Mouse (Mus musculus) cerebellum, adult 2 months (tissue): ENCODE results near the gene Eml1.

Experiments
- CTCF ChIP-seq: fragments of 200-500 bp; IDR thresholded peaks from 2 replicates; pipeline ENCODE4 v1.5.1; 2011; ENCODE audit warnings: low read depth, mild to moderate bottlenecking, control low read depth, low read length, moderate library complexity, borderline replicate concordance; ENCODE audit not compliant: insufficient read depth
- POLR2A ChIP-seq: fragments of 200-500 bp; IDR thresholded peaks from 2 replicates; pipeline ENCODE4 v1.6.1; 2011; ENCODE audit warnings: low read length, control low read depth, borderline replicate concordance; ENCODE audit not compliant: insufficient read depth

- TF ChIP-seq CTCF (no peak), POLR2A (no peak)
Measured at GRCm38 (mm10) chr12:108503064-108503463, 132.3 kb downstream of the Eml1 start.
